Mouse (Mus musculus): Measurements from ENCODE around the gene Cntn1. TPM values are rescaled to one million over a fixed set of nuclear protein-coding genes. Genes with fewer than 3 reads are reported as not detected.

Cntn1 gene
- polyA plus RNA-seq, 1 experiment from 2014 or later: 0.05 TPM

DNA sequence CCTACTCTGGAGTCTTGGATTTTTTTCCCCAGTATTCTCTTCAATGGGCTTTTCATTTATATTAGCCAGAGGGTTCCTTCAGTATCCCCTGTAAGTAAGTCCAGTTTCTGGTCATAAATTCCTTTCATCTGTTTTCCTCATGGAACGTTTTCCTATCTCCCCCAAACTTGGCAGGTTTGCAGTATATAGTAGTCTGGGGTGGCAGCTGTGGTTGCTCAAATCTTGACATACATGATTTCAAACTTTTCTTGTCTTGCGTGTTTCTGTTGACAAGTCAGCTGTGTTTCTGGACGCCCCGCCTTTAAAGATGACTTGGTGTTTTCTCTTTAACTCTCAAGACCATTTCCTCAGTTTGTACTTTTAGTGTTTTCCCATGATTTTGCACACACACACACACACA is 155.7 kb downstream of the Cntn1 start:
- no peak overlapping the region for H3K4me2 ChIP-seq
- H3K27me3 ChIP-seq: no peaks in the 10 kb centered on the region
- H3K36me3 ChIP-seq: no peaks in the 10 kb centered on the region
- H3K4me1 ChIP-seq (replicated peaks): no peaks in the 10 kb centered on the region
- H3K27ac ChIP-seq: no peak overlapping the region
- no peak for DNase-seq
- ATAC-seq (ENCODE audit: low read depth): no peak
- no peaks in the 10 kb centered on the region for H3K9me3 ChIP-seq (replicated peaks)
- no peak overlapping the region for H3K9ac ChIP-seq
- H3K4me3 ChIP-seq (replicated peaks): no peak overlapping the region
- WGBS (ENCODE audit: insufficient replicate concordance): 59% methylated on average over 4 of the region's 4 CpGs

DNA sequence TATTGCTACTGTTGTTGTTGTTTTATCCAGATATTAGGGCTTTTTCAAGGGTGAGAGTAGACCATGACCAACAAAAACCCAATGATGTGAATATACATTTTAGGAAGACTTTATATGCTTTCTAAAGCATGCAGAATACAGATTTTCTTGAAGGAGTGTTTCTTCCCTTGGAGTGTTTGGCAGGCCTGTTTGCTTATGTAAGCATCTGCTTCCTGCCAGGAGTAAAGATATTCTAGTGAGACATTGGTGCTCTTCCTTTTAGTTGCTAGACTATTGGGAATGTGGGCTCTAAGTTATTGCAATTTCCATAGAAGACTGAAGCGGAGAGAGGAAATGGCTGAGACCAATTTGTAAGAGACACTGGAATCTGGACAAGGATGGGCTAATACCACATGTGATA is 158.8 kb downstream of the Cntn1 start:
- ATAC-seq (ENCODE audit: low read depth) (no peak), DNase-seq (no peak)
- H3K36me3 ChIP-seq: no peaks in the 10 kb centered on the region
- H3K4me3 ChIP-seq (replicated peaks): no peak overlapping the region
- H3K9me3 ChIP-seq (replicated peaks): no peaks in the 10 kb centered on the region
- H3K27me3 ChIP-seq: no peaks in the 10 kb centered on the region
- H3K9ac ChIP-seq: no peak overlapping the region
- H3K4me1 ChIP-seq (replicated peaks): no peaks in the 10 kb centered on the region
- 57% methylated on average over 1 of the region's 1 CpGs for WGBS (ENCODE audit: insufficient replicate concordance)
- no peak overlapping the region for H3K4me2 ChIP-seq
- no peak overlapping the region for H3K27ac ChIP-seq

DNA sequence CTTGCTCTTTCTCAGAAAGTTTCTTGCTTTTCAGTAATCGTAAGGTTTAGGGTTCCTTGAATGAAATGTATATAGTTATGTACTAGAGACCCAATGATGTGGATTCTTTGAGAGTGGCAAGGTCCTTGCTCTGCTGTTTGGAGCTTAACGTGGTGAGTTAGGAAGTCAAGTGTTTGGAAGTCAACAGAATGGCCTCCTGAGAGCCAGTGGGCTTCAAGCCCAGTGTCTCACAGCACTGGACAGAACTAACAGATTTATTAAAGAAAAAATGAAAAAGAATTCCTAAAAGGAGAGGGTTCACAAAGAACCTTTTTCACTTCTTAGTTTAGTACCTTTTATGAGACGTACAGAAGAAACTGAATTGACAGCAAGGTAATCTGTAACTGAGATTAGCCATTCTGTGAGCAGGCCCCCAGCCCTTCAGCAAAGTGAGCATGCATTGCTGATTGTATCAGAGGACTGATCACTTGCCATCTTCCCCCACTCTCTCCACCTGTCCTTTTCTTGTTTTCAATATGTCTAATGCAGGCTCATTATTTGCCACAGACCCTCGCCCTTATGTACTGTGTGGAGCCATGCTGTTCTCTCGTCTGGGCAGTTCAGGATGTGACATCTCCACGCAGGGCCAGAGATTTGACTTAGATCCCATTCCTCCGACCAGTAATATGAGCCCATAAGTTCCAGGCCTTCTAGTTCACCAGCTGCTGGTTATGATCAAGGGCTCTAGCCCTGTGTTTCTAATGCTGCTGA is 159.7 kb downstream of the Cntn1 start:
- no peak for DNase-seq
- Histone ChIP-seq H3K36me3 (no peaks in the 10 kb centered on the region), H3K4me2 (no peak overlapping the region), H3K27me3 (no peaks in the 10 kb centered on the region), H3K4me3 (replicated peaks) (no peak overlapping the region), H3K9me3 (replicated peaks) (no peaks in the 10 kb centered on the region), H3K9ac (no peak overlapping the region), H3K4me1 (replicated peaks) (no peaks in the 10 kb centered on the region), H3K27ac (no peak overlapping the region)
- WGBS (ENCODE audit: insufficient replicate concordance): 51% methylated on average over 7 of the region's 7 CpGs
- no peak for ATAC-seq (ENCODE audit: low read depth)

DNA sequence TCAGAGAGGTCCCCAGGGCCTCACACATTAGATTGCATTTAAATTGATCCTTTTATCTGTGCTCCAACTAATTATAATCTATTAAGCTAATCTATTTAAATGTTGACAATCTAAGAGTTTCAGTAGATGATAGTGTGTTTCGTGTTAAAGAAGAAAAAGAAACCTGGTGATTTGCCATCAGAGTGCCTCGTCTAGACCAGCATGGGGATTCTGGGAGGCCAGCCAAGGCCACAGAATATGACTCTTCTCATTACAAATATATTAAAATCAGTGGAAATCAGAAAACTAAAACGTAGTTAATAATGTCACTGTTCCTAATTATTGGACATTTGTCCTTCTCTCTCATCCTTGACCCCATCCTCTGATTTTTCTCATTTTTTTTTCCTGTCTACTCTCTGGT is 164.9 kb downstream of the Cntn1 start:
- H3K9me3 ChIP-seq (replicated peaks): no peaks in the 10 kb centered on the region
- H3K9ac ChIP-seq: no peak overlapping the region
- H3K36me3 ChIP-seq: no peaks in the 10 kb centered on the region
- H3K4me2 ChIP-seq: no peak overlapping the region
- H3K27me3 ChIP-seq: no peaks in the 10 kb centered on the region
- H3K4me1 ChIP-seq (replicated peaks): no peaks in the 10 kb centered on the region
- no peak overlapping the region for H3K27ac ChIP-seq
- H3K4me3 ChIP-seq (replicated peaks): no peak overlapping the region
- WGBS (ENCODE audit: insufficient replicate concordance): 35% methylated on average over 3 of the region's 3 CpGs
- DNase-seq (no peak), ATAC-seq (ENCODE audit: low read depth) (no peak)

DNA sequence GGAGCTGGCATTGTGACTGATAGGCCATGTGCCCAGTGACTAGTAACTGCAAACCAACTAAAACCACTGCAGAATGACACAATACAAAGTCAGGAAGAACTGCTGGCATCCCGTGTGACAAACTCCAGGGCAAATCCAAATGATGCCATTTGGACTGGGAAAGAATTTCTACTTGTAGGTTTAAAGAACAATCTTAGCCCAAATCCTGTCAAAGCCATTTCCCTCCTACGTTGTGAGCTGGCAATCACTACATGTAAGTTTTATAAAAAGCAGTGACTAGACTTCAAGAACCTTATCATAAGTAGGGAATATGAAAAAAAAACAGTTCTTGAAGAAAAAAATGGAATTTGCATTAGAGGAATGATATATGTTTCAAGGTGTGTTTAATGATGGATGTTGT is 170.5 kb downstream of the Cntn1 start:
- WGBS (ENCODE audit: insufficient replicate concordance): 49% methylated on average over 2 of the region's 2 CpGs
- no peak overlapping the region for H3K4me3 ChIP-seq (replicated peaks)
- H3K4me1 ChIP-seq (replicated peaks): no peaks in the 10 kb centered on the region
- no peak overlapping the region for H3K27ac ChIP-seq
- H3K36me3 ChIP-seq: no peaks in the 10 kb centered on the region
- H3K9ac ChIP-seq: no peak overlapping the region
- no peak for ATAC-seq (ENCODE audit: low read depth)
- DNase-seq: no peak
- no peaks in the 10 kb centered on the region for H3K27me3 ChIP-seq
- H3K9me3 ChIP-seq (replicated peaks): no peaks in the 10 kb centered on the region
- H3K4me2 ChIP-seq: no peak overlapping the region

DNA sequence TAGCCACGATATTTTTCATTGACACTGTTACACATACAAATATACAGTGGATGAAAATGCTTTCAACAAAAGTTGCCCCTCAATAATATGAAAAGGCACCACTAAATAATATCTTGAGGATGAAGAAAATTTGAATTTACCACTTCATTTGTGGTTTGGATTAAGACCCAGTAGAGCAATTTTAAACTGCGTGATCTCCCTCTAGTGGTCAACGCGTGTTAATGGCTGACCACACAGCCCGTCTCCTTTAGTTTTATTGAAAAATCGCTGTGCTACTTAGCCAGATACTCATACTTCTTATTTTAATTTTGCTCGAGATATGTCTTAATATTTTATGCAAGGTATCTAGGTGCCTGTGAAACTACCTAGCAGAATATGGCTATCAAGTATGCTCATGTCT is 180.4 kb downstream of the Cntn1 start:
- 15% methylated on average over 7 of the region's 7 CpGs for WGBS (ENCODE audit: insufficient replicate concordance)
- Histone ChIP-seq H3K9ac (no peak overlapping the region), H3K27ac (no peak overlapping the region), H3K9me3 (replicated peaks) (no peaks in the 10 kb centered on the region), H3K4me1 (replicated peaks) (no peaks in the 10 kb centered on the region), H3K36me3 (no peaks in the 10 kb centered on the region), H3K4me3 (replicated peaks) (no peak overlapping the region), H3K27me3 (no peaks in the 10 kb centered on the region), H3K4me2 (no peak overlapping the region)
- ATAC-seq (ENCODE audit: low read depth): no peak
- no peak for DNase-seq

DNA sequence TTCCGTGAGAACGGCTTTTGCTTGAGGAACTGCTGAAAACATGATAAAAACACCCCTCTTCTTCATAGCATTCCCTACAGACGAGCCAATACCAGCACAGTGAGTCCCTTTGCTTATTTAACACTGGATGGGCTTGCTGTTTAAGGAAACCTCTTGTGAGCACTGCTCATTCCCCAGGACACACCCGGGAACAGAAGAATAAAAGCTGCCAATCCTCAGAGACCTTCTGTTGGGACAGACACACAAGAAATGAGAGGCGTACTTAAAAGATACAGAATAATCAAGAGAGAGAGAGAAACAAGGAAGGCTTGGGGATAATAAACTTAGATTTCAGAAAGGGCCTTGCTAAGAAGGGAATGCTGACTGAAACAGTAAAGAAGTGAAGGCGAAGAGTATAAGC is 184.9 kb downstream of the Cntn1 start:
- DNase-seq: no peak
- H3K4me1 ChIP-seq (replicated peaks): no peaks in the 10 kb centered on the region
- H3K36me3 ChIP-seq: no peaks in the 10 kb centered on the region
- no peaks in the 10 kb centered on the region for H3K27me3 ChIP-seq
- H3K4me2 ChIP-seq: no peak overlapping the region
- no peak overlapping the region for H3K27ac ChIP-seq
- 59% methylated on average over 6 of the region's 6 CpGs for WGBS (ENCODE audit: insufficient replicate concordance)
- H3K4me3 ChIP-seq (replicated peaks): no peak overlapping the region
- ATAC-seq (ENCODE audit: low read depth): no peak
- H3K9me3 ChIP-seq (replicated peaks): no peaks in the 10 kb centered on the region
- no peak overlapping the region for H3K9ac ChIP-seq

DNA sequence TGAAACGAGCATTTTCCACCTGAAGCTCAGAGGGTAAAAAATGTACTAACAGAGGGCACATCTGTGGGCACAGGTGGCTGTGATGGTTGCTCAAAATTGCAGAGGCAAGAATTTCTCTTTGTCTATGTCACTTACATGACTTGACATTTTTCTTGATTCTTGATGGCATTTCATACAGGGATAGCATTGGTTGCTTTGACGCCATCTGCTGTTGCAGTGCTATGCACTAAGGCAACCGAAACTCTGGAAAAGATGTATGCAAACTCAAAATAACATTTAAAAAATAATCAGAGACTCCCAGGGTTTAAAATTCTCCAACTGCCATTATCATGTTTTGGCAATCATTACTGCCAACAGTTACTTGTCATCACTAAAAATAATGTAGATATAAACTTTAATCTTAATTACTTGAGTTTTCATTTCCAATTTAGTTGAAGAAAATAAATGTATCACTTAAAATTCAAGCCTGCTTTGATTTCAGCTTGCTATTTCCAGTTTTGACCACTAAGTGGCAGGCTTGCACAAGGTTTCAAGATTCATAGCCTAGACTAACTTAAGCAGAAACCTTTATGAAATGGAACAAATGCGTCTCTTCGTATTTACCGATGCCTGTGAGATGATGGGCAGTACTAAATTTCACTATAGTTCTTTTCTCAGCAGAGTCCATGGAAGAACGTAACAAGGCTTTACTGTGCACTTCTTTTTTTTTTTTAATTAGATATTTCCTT is 214.2 kb downstream of the Cntn1 start:
- no peak overlapping the region for H3K4me2 ChIP-seq
- H3K9ac ChIP-seq: no peak overlapping the region
- no peaks in the 10 kb centered on the region for H3K27me3 ChIP-seq
- ATAC-seq (ENCODE audit: low read depth) (no peak), DNase-seq (peak; percentile 2)
- 23% methylated on average over 7 of the region's 7 CpGs for WGBS (ENCODE audit: insufficient replicate concordance)
- H3K27ac ChIP-seq: no peak overlapping the region
- no peaks in the 10 kb centered on the region for H3K36me3 ChIP-seq
- no peaks in the 10 kb centered on the region for H3K4me1 ChIP-seq (replicated peaks)
- H3K9me3 ChIP-seq (replicated peaks): no peaks in the 10 kb centered on the region
- no peak overlapping the region for H3K4me3 ChIP-seq (replicated peaks)

DNA sequence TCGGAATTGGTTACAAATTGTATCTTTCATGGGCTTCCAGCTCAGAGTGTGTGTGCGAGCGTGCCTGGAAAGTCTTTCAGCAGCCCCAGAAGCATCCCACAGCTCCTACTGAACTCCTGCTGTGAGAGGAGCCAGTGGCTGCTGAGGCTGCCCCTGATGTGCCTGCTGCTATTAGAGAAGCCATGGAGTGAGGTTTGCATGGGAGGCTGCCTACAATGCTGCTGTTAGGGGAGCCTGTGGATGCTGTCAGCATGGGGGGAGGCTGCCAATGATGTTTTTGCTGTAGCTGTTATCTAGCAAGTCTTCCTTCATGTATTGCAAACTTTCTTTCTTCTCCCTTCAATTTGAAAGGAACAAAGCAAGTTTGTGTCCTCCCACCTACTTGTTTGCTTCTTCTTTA is 217.4 kb downstream of the Cntn1 start:
- Histone ChIP-seq H3K36me3 (no peaks in the 10 kb centered on the region), H3K9me3 (replicated peaks) (no peaks in the 10 kb centered on the region), H3K4me3 (replicated peaks) (no peak overlapping the region), H3K27me3 (no peaks in the 10 kb centered on the region), H3K27ac (no peak overlapping the region), H3K4me1 (replicated peaks) (no peaks in the 10 kb centered on the region), H3K9ac (no peak overlapping the region), H3K4me2 (no peak overlapping the region)
- DNase-seq: no peak
- ATAC-seq (ENCODE audit: low read depth): no peak
- 48% methylated on average over 3 of the region's 3 CpGs for WGBS (ENCODE audit: insufficient replicate concordance)

DNA sequence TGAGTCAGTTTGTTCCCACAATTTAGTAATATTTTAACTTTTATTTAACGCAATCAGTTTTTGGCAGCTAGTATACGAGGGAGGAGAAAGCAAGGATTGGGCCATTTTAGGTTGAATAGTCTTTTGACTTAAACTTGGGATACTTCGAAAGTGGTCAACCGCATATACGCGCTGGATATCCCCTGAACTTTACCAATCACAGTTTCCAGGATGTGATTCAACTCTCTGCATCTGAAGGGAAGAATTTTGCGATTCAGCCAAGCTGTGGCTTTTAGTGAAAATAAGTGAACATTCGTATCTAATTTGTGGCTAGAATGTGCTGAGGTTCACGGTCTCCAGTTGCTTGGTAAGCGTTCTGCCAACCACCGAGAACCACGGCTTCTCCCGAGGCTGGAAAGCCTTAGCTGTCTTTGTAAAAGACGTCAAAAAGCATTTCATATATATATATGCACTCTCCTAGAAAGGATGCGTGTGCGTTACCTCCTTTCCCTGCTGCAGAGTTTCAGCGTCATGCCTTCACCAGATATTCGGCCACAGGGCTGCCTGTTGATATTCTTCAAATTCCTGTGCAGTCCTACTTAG is 217.9 kb downstream of the Cntn1 start:
- H3K9me3 ChIP-seq (replicated peaks): no peaks in the 10 kb centered on the region
- no peak overlapping the region for H3K4me3 ChIP-seq (replicated peaks)
- H3K36me3 ChIP-seq: no peaks in the 10 kb centered on the region
- H3K4me1 ChIP-seq (replicated peaks): no peaks in the 10 kb centered on the region
- ATAC-seq (ENCODE audit: low read depth): no peak
- no peaks in the 10 kb centered on the region for H3K27me3 ChIP-seq
- 77% methylated on average over 18 of the region's 18 CpGs for WGBS (ENCODE audit: insufficient replicate concordance)
- no peak overlapping the region for H3K9ac ChIP-seq
- H3K27ac ChIP-seq: no peak overlapping the region
- DNase-seq: no peak
- H3K4me2 ChIP-seq: no peak overlapping the region

DNA sequence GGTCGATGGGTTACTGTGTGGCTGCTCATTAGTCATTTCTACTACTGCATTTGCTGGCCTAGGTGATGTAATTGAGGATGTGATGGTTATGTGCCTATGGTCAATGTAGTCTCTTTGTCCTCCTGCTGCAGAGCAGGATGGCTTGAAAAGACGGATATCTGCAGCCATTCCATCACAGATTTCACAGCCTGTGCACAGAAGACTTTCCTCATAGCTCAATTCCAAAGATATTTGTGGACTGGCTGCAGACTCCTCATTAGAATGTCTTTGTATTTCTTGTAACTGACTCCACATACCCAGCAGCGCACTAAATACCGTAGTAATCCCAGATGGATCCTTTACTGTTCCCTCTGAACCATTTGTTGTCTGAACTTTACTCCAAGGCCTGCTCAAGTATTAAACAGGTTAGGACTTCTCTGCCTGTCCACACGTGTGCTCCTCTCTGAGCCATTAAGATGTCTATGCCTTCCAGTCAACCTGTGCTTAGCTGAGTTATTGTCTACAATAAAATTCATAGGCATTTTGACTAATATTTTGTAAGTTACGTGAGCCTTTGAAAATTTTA is 220.9 kb downstream of the Cntn1 start:
- Histone ChIP-seq H3K9me3 (replicated peaks) (no peaks in the 10 kb centered on the region), H3K9ac (no peak overlapping the region), H3K4me2 (no peak overlapping the region), H3K4me1 (replicated peaks) (no peaks in the 10 kb centered on the region), H3K36me3 (no peaks in the 10 kb centered on the region), H3K27me3 (no peaks in the 10 kb centered on the region), H3K4me3 (replicated peaks) (no peak overlapping the region), H3K27ac (no peak overlapping the region)
- WGBS (ENCODE audit: insufficient replicate concordance): 65% methylated on average over 6 of the region's 6 CpGs
- DNase-seq: no peak
- ATAC-seq (ENCODE audit: low read depth): no peak
